Comparison of ENCODE assay signal across 11 mouse cellular contexts in genomic region chr7:112237868-112238267, GRCm38 (mm10). TPM values are rescaled to one million over a fixed set of nuclear protein-coding genes. Genes with fewer than 3 reads are reported as not detected.
DNase-seq lines count a peak whose midpoint lies in the region; ATAC-seq lines count a peak whose summit lies in the region.
"Had no signal": no experiment of that assay in that cellular context is flagged by ENCODE, and none has a peak within 500 bp of the region (broad histone marks: within the 10 kb centered on the region; RNA-seq: fewer than 3 reads in every experiment).

No protein-coding gene starts in this region.

- H3K4me3 ChIP-seq in liver, embryonic 16.5 days (ENCODE audit: low read depth, low read length) = no peak overlapping the region
- no peak overlapping the region for H3K4me3 ChIP-seq in intestine, embryonic 15.5 days (replicated peaks)
- H3K4me3 ChIP-seq: embryonic facial prominence, embryonic 13.5 days; liver, embryonic 13.5 days had no signal

- peak; percentile 23 for DNase-seq in embryo, embryonic 10 days (ENCODE audit: low spot score)
- no peak for DNase-seq in embryo, embryonic 11 days
- no peak for DNase-seq in liver
- peak; percentile 60 to 73 for DNase-seq in lung, postnatal 4 days
- DNase-seq in right cerebral cortex, adult 2 months (ENCODE audit: low spot score in 2 of 2) = no peak
- DNase-seq: B cell, adult 2 months; liver, embryonic 13.5 days had no signal

- no peak overlapping the region for H3K27ac ChIP-seq in liver, embryonic 16.5 days (ENCODE audit: low read length)
- peak overlapping the region; percentile 28; the same call in 1 of the 2 replicates for H3K27ac ChIP-seq in intestine, embryonic 15.5 days
- H3K27ac ChIP-seq: embryonic facial prominence, embryonic 13.5 days; liver, embryonic 13.5 days had no signal

- ATAC-seq in liver, embryonic 16.5 days (ENCODE audit: low read depth) = peak; percentile 21; the same call in 1 of the 2 replicates
- no peak for ATAC-seq in intestine, embryonic 15.5 days
- ATAC-seq in megakaryocyte-erythroid progenitor cell, adult 5-6 weeks (replicated peaks; ENCODE audit: low FRiP score, low TSS enrichment, poor library complexity, severe bottlenecking) = no peak

- H3K4me1 ChIP-seq in liver, embryonic 16.5 days (ENCODE audit: control insufficient read depth, low read depth, low read length) = no peaks in the 10 kb centered on the region
- peaks cover 18% of the 10 kb centered on the region; the same call in 1 of the 2 replicates for H3K4me1 ChIP-seq in intestine, embryonic 15.5 days (replicated peaks)

- H3K9me3 ChIP-seq in liver, embryonic 16.5 days (replicated peaks; ENCODE audit: control insufficient read depth, low read length) = no peaks in the 10 kb centered on the region
- no peaks in the 10 kb centered on the region for H3K9me3 ChIP-seq in intestine, embryonic 15.5 days
- H3K9me3 ChIP-seq: embryonic facial prominence, embryonic 13.5 days; liver, embryonic 13.5 days had no signal

- no peak overlapping the region for H3K9ac ChIP-seq in liver, embryonic 16.5 days (ENCODE audit: low read depth, low read length)
- no peak overlapping the region for H3K9ac ChIP-seq in intestine, embryonic 15.5 days
- H3K9ac ChIP-seq: embryonic facial prominence, embryonic 13.5 days; liver, embryonic 13.5 days had no signal

- H3K4me2 ChIP-seq in liver, embryonic 16.5 days (ENCODE audit: low read depth, low read length) = no peak overlapping the region
- H3K4me2 ChIP-seq in intestine, embryonic 15.5 days (replicated peaks) = no peak overlapping the region
- H3K4me2 ChIP-seq: embryonic facial prominence, embryonic 13.5 days; liver, embryonic 13.5 days had no signal

- 18% methylated on average over 3 of the region's 3 CpGs for WGBS in liver, embryonic 16.5 days (ENCODE audit: insufficient replicate concordance)
- WGBS in intestine, embryonic 15.5 days = 30% methylated on average over 3 of the region's 3 CpGs

- H3K36me3 ChIP-seq in liver, embryonic 16.5 days (ENCODE audit: control insufficient read depth, insufficient read depth) = no peaks in the 10 kb centered on the region
- H3K36me3 ChIP-seq in intestine, embryonic 15.5 days = no peaks in the 10 kb centered on the region
- H3K36me3 ChIP-seq: embryonic facial prominence, embryonic 13.5 days; liver, embryonic 13.5 days had no signal

- H3K27me3 ChIP-seq in liver, embryonic 16.5 days (ENCODE audit: control insufficient read depth, insufficient read depth, low read depth, low read length) = no peaks in the 10 kb centered on the region
- no peaks in the 10 kb centered on the region for H3K27me3 ChIP-seq in intestine, embryonic 15.5 days (replicated peaks)
- H3K27me3 ChIP-seq: embryonic facial prominence, embryonic 13.5 days; liver, embryonic 13.5 days had no signal

RNA-seq across cellular contexts. Expression of gene Mical2, which starts 12.2 kb away (rescaled TPM):
- polyA plus RNA-seq in liver, embryonic 16.5 days (2015; fragmentation: Nextera tagmentation; extraction: Ambion mirVana) = 1.5 and 1.9 TPM in 2 replicates
- 18.6 and 19.4 TPM in 2 replicates for polyA plus RNA-seq in intestine, embryonic 15.5 days (2015; fragmentation: Nextera tagmentation; extraction: Ambion mirVana)
- 0.59 TPM in 1 of 2 replicates, not detected in the other for total RNA-seq in megakaryocyte-erythroid progenitor cell, adult 5-6 weeks (2014; fragmentation: Nextera tagmentation)
- 0.27 and 0.47 TPM in 2 replicates for total RNA-seq in megakaryocyte-erythroid progenitor cell, adult 5-6 weeks (2017)

Comparison
In these comparisons a context has a peak if more than half of its experiments do, and no peak if none do; other contexts are left out.
1. DNase-seq: peak in embryo, embryonic 10 days (single experiment) and lung, postnatal 4 days (2 of 2); none in embryo, embryonic 11 days (single experiment), liver (single experiment) and right cerebral cortex, adult 2 months (0 of 2).